Mouse (Mus musculus) B cell, adult 67 days (primary cell): ENCODE measurements around the gene Nhp2. TPM values are rescaled to one million over a fixed set of nuclear protein-coding genes. Genes with fewer than 3 reads are reported as not detected.

Source experiments
- total RNA-seq, 2 experiments: library from RNA; stranded (reverse); gene quantifications; 4 replicates each; pipeline ENCODE4 v1.2.4; 2023

Gene Nhp2
- total RNA-seq, result 10 to 100 TPM; 54.4 to 59.9 TPM

GRCm38 (mm10) chr11:51619409-51620060, at the start of gene Nhp2:
Gene Nhp2, plus strand, starts transcription at chr11:51619735.

DNA sequence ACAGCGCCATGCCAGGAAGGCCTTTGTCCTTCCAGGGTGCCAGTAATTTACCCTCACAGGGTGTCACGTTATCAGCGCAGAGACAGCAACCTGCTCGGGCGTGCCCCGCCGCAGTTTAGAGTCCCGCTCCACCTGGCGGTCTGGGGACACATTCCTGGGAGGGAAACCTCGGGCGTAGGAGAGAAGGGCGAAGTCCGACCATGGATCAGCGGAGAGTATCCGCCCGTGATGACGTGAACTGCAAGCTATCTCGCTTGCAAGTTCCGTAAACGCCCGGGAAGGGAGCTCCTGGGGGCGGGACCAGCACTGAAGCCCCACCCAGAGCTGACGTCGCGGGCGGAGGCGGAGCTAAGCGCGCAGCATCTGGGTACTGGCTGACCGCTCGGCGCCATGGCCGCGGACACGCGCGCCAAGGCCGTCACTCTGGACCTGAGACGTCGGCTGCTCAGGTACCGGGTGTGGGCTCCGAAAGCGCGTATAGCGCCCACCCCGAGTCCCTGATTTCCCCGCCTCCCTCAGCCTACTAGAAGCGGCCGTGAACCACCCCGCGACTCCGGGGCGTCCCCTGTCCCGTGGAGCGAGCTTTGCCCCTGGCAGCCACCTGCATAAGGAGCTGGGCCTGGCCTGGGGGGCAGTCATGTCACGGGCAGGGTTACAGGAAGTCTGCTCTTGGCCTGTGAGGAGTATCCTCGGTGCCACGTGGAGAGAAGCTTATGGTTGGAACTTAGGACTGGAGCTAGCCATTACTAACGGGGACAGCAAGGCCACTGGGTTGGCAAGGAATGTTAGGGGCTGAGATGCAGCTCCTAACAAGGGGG, 34.9 kb upstream of the Nhp2 start, which contains the start of gene Phykpl:
Phykpl (plus strand) TSS at position 327 of the 818 bp plus-strand sequence.

DNA sequence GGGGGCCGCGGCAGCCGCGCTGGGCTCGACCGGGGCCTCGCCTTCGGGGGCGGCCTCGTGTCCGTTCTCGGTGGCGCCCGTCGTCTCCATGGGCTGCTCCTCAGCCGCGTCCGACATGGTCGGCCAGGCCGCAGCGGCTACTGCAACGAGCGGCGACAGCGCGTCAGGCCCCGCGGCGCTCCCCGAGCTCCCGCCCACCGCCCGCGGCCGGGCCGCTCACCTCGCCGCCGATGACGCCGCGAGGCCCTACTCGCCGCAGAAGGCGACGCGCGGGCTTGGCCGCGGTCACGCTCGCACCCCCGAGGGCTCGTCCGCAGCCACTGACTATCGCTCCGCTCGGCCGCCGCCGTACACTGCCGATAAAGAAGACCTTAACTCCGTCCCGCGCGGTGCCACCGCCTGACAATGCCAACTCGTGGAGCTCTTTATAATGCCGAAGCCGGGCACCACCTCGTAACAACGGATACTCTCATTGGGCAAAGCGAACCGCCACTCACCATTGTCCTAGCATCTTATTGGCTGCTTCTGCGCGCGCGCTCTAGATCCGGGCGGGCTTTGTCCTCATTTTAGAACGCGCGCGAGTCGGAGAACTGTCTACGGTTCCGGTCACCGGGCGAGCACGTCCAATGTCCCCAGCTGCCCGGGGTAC, 13.0 kb upstream of the Nhp2 start, which contains the start of gene Hnrnpab:
Hnrnpab (minus strand) TSS at position 401 of the 649 bp plus-strand sequence.

GRCm38 (mm10) chr11:51635525-51636322, 16.2 kb downstream of the Nhp2 start, which contains the start of gene Rmnd5b:
Gene Rmnd5b, minus strand, starts transcription at chr11:51635896.

GRCm38 (mm10) chr11:51650691-51651515, 31.4 kb downstream of the Nhp2 start, which contains the start of the genes N4bp3 and D930048N14Rik:
Gene N4bp3, minus strand, starts transcription at chr11:51650842.
Gene D930048N14Rik, plus strand, starts transcription at chr11:51650954.

Other genes starting within 250 kb of the Nhp2 start
- gene Phykpl, start 35.0 kb upstream of the Nhp2 start, total RNA-seq, result 10 to 100 TPM; 21.4 to 28.5 TPM
- 100 to 1,000 TPM; 247 to 261 TPM for gene Hnrnpab, start 12.9 kb upstream of the Nhp2 start, total RNA-seq
- gene Rmnd5b, start 16.2 kb downstream of the Nhp2 start, total RNA-seq, result 100 to 1,000 TPM in 1 of 2 experiments, 10 to 100 TPM in 1; 90.1 to 123 TPM
- 10 to 100 TPM; 25.7 to 27.9 TPM for gene N4bp3, start 31.1 kb downstream of the Nhp2 start, total RNA-seq
- 1 to 10 TPM; 3.1 to 4.1 TPM for gene D930048N14Rik, start 31.2 kb downstream of the Nhp2 start, total RNA-seq
- 10 to 100 TPM in 1 of 2 experiments, 1 to 10 TPM in 1; 8.7 to 10.5 TPM for gene 0610009B22Rik, start 69.1 kb downstream of the Nhp2 start, total RNA-seq
- 10 to 100 TPM; 59.1 to 76.4 TPM for gene Sec24a, start 143.9 kb downstream of the Nhp2 start, total RNA-seq
- gene Sar1b, start 144.0 kb downstream of the Nhp2 start, total RNA-seq, result 10 to 100 TPM; 29.3 to 37.8 TPM
- gene Jade2, start 237.9 kb downstream of the Nhp2 start, total RNA-seq, result 10 to 100 TPM; 69.9 to 75.1 TPM